Mouse (Mus musculus) ES-CJ7 (cell line): ENCODE measurements at regions not wholly inside any gene's neighbourhood (a gene's known extent, or its start where the extent isn't known, plus 50 kb on each side); places are given as distances from the start of the nearest gene placed in this dataset.
"Not testable (repeated sequence)": the region's sequence is repeated elsewhere in the genome, so short reads cannot be mapped to it uniquely, and the experiment has no call there.

Experiments used
- DNase-seq: peaks from one replicate; pipeline ENCODE4 v3.0.0; 2011; ENCODE audit warnings: low read depth, low spot score

GRCm38 (mm10) chr7:137648621-137649020 is 211.2 kb downstream of the Glrx3 start:
- DNase-seq, result no peak

GRCm38 (mm10) chr7:137649650-137650049 is 212.2 kb downstream of the Glrx3 start:
- DNase-seq, result no peak

- no peak for DNase-seq
Observed at GRCm38 (mm10) chr7:137653837-137654236, 216.4 kb downstream of the Glrx3 start.

GRCm38 (mm10) chr7:137667165-137667564 is 229.8 kb downstream of the Glrx3 start:
- no peak for DNase-seq

GRCm38 (mm10) chr7:137671156-137671555 is 233.7 kb downstream of the Glrx3 start:
- peak; percentile 10 for DNase-seq

- no peak for DNase-seq
Observed at GRCm38 (mm10) chr7:137674596-137674995, 237.2 kb downstream of the Glrx3 start.

GRCm38 (mm10) chr7:137675381-137675780 is 238.0 kb downstream of the Glrx3 start:
- DNase-seq, result no peak

- DNase-seq, result no peak
Observed at GRCm38 (mm10) chr7:137684826-137685225, 247.4 kb downstream of the Glrx3 start.

GRCm38 (mm10) chr7:137685320-137685719 is 247.9 kb downstream of the Glrx3 start:
- no peak for DNase-seq

- DNase-seq, result no peak
Observed at GRCm38 (mm10) chr7:137696831-137697230, 259.4 kb downstream of the Glrx3 start.

GRCm38 (mm10) chr7:137698501-137698900 is 261.1 kb downstream of the Glrx3 start:
- not testable (repeated sequence) for DNase-seq

- no peak for DNase-seq
Observed at GRCm38 (mm10) chr7:137712862-137713261, 275.4 kb downstream of the Glrx3 start.

GRCm38 (mm10) chr7:137713856-137714255 is 276.4 kb downstream of the Glrx3 start:
- no peak for DNase-seq

GRCm38 (mm10) chr7:137714318-137714962 is 277.0 kb downstream of the Glrx3 start:
- DNase-seq, result no peak

GRCm38 (mm10) chr7:137715126-137715900 is 277.9 kb downstream of the Glrx3 start:
- DNase-seq, result no peak

- DNase-seq, result no peak
Observed at GRCm38 (mm10) chr7:137723361-137724040, 286.1 kb downstream of the Glrx3 start.

GRCm38 (mm10) chr7:137726031-137726430 is 288.6 kb downstream of the Glrx3 start:
- no peak for DNase-seq

GRCm38 (mm10) chr7:137735873-137736527 is 298.6 kb downstream of the Glrx3 start:
- DNase-seq, result no peak

GRCm38 (mm10) chr7:137741702-137742101 is 304.3 kb downstream of the Glrx3 start:
- no peak for DNase-seq

- DNase-seq, result no peak
Observed at GRCm38 (mm10) chr7:137742297-137742751, 304.9 kb downstream of the Glrx3 start.

GRCm38 (mm10) chr7:137745575-137745974 is 308.2 kb downstream of the Glrx3 start:
- DNase-seq, result no peak

GRCm38 (mm10) chr7:137745991-137746390 is 308.6 kb downstream of the Glrx3 start:
- no peak for DNase-seq
